Mouse (Mus musculus) kidney, postnatal 0 days (tissue): ENCODE measurements around the gene Btbd9. TPM values are rescaled to one million over a fixed set of nuclear protein-coding genes. Genes with fewer than 3 reads are reported as not detected.

Experiments used
- ATAC-seq: fragments of 200-750 bp; cut with Nextera tagmentation; replicated peaks from 2 replicates; pipeline ENCODE4 v1.8.0; 2017; ENCODE audit warnings: low read depth, moderate number of reproducible peaks, moderate TSS enrichment, moderate library complexity; ENCODE audit not compliant: low FRiP score
- DNase-seq: peaks from one replicate; pipeline ENCODE4 v3.0.0-alpha.2; 2016; ENCODE audit warnings: low spot score
- H3K27ac ChIP-seq: fragments of 300-500 bp; sonication (generic); 2 replicates; pipeline ENCODE4 v1.5.1; 2014; ENCODE audit warnings: mild to moderate bottlenecking
- H3K27me3 ChIP-seq: fragments of 300-500 bp; sonication (generic); 2 replicates; pipeline ENCODE4 v1.6.1; 2014; ENCODE audit warnings: low read length, mixed read lengths; ENCODE audit not compliant: insufficient read depth
- H3K36me3 ChIP-seq: fragments of 300-500 bp; sonication (generic); 2 replicates; pipeline ENCODE4 v1.6.1; 2014; ENCODE audit warnings: low read length, mixed read lengths; ENCODE audit not compliant: insufficient read depth
- H3K4me1 ChIP-seq: fragments of 300-500 bp; sonication (generic); replicated peaks from 2 replicates; pipeline ENCODE4 v1.6.1; 2014; ENCODE audit warnings: antibody characterized with exemption, low read length, mixed read lengths; ENCODE audit not compliant: insufficient read depth
- H3K4me2 ChIP-seq: fragments of 300-500 bp; sonication (generic); 2 replicates; pipeline ENCODE4 v1.6.1; 2014; ENCODE audit warnings: mild to moderate bottlenecking, low read length, moderate library complexity, mixed read lengths
- H3K4me3 ChIP-seq: fragments of 300-500 bp; sonication (generic); replicated peaks from 2 replicates; pipeline ENCODE4 v1.5.1; 2014; ENCODE audit warnings: low read depth, low read length
- H3K9ac ChIP-seq: fragments of 300-500 bp; sonication (generic); 2 replicates; pipeline ENCODE4 v1.6.1; 2014; ENCODE audit warnings: low read depth, low read length
- H3K9me3 ChIP-seq: fragments of 300-500 bp; sonication (generic); replicated peaks from 2 replicates; pipeline ENCODE4 v1.6.1; 2016; ENCODE audit warnings: low read length, inconsistent platforms, mixed read lengths
- CTCF ChIP-seq: IDR thresholded peaks from 2 replicates; pipeline ENCODE4 v1.5.1; 2016; ENCODE audit warnings: antibody characterized with exemption, low read depth, mild to moderate bottlenecking, moderate library complexity
- WGBS: fragments of 180-500 bp; shearing (Covaris S2); extraction: QIAGEN DNeasy Blood & Tissue Kit; methylation state at CpG from one replicate; pipeline ENCODE4 v1.1.7; 2014; 5-methylcytosine and 5-hydroxymethylcytosine counted together
- polyA plus RNA-seq: library from polyadenylated mRNA; unstranded; fragments of >200 nt; fragmentation: Nextera tagmentation; extraction: Ambion mirVana; gene quantifications from 2 replicates; pipeline ENCODE4 v1.2.1, GENCODE M21; 2015

The Btbd9 gene
- polyA plus RNA-seq, 1 experiment from 2014 or later = 41.1 TPM

- no peak for ATAC-seq
- DNase-seq = no peak
- Histone ChIP-seq H3K4me2 (no peak overlapping the region), H3K9ac (no peak overlapping the region), H3K4me1 (no peaks in the 10 kb centered on the region), H3K27ac (no peak overlapping the region), H3K4me3 (no peak overlapping the region), H3K36me3 (no peaks in the 10 kb centered on the region), H3K9me3 (no peaks in the 10 kb centered on the region), H3K27me3 (no peaks in the 10 kb centered on the region)
- no peak for TF ChIP-seq CTCF
- 70% methylated on average over 4 of the region's 4 CpGs for WGBS
These were observed 91.0 kb downstream of the Btbd9 start for GRCm38 (mm10) chr17:30485067-30485854.

GRCm38 (mm10) chr17:30484446-30485066, 91.7 kb downstream of the Btbd9 start:
- H3K27me3 ChIP-seq = no peaks in the 10 kb centered on the region
- no peak for TF ChIP-seq CTCF
- H3K4me1 ChIP-seq = no peaks in the 10 kb centered on the region
- DNase-seq (no peak), ATAC-seq (no peak)
- WGBS = 79% methylated on average over 1 of the region's 1 CpGs
- H3K27ac ChIP-seq = no peak overlapping the region
- no peak overlapping the region for H3K4me2 ChIP-seq
- H3K9ac ChIP-seq = no peak overlapping the region
- no peaks in the 10 kb centered on the region for H3K9me3 ChIP-seq
- H3K4me3 ChIP-seq = no peak overlapping the region
- no peaks in the 10 kb centered on the region for H3K36me3 ChIP-seq

GRCm38 (mm10) chr17:30481766-30482165, 94.5 kb downstream of the Btbd9 start:
- no peaks in the 10 kb centered on the region for H3K36me3 ChIP-seq
- no peaks in the 10 kb centered on the region for H3K9me3 ChIP-seq
- no peak overlapping the region for H3K27ac ChIP-seq
- no peak for DNase-seq
- WGBS = 91% methylated on average over 6 of the region's 6 CpGs
- no peaks in the 10 kb centered on the region for H3K4me1 ChIP-seq
- TF ChIP-seq CTCF = no peak
- H3K4me3 ChIP-seq = no peak overlapping the region
- no peak for ATAC-seq
- no peaks in the 10 kb centered on the region for H3K27me3 ChIP-seq
- no peak overlapping the region for H3K9ac ChIP-seq
- no peak overlapping the region for H3K4me2 ChIP-seq

GRCm38 (mm10) chr17:30481341-30481740, 94.9 kb downstream of the Btbd9 start:
- WGBS = 93% methylated on average over 10 of the region's 10 CpGs

GRCm38 (mm10) chr17:30480381-30480780, 95.9 kb downstream of the Btbd9 start:
- TF ChIP-seq CTCF = no peak
- H3K27me3 ChIP-seq = no peaks in the 10 kb centered on the region
- H3K27ac ChIP-seq = no peak overlapping the region
- no peak for ATAC-seq
- H3K9ac ChIP-seq = no peak overlapping the region
- H3K4me2 ChIP-seq = no peak overlapping the region
- no peak for DNase-seq
- no peaks in the 10 kb centered on the region for H3K4me1 ChIP-seq
- 86% methylated on average over 8 of the region's 8 CpGs for WGBS
- no peak overlapping the region for H3K4me3 ChIP-seq
- H3K9me3 ChIP-seq = no peaks in the 10 kb centered on the region
- H3K36me3 ChIP-seq = no peaks in the 10 kb centered on the region

More at GRCm38 (mm10) chr17:30481341-30481740, 94.9 kb downstream of the Btbd9 start:
- Histone ChIP-seq H3K27me3 (no peaks in the 10 kb centered on the region), H3K9ac (no peak overlapping the region), H3K27ac (no peak overlapping the region), H3K4me2 (no peak overlapping the region), H3K4me1 (no peaks in the 10 kb centered on the region), H3K9me3 (no peaks in the 10 kb centered on the region), H3K36me3 (no peaks in the 10 kb centered on the region), H3K4me3 (no peak overlapping the region)
- TF ChIP-seq CTCF = no peak
- ATAC-seq (no peak), DNase-seq (no peak)

GRCm38 (mm10) chr17:30478181-30478580, 98.1 kb downstream of the Btbd9 start:
- H3K4me1 ChIP-seq = no peaks in the 10 kb centered on the region
- no peaks in the 10 kb centered on the region for H3K9me3 ChIP-seq
- no peak for TF ChIP-seq CTCF
- no peak for DNase-seq
- H3K36me3 ChIP-seq = no peaks in the 10 kb centered on the region
- 80% methylated on average over 9 of the region's 9 CpGs for WGBS
- H3K27ac ChIP-seq = no peak overlapping the region
- H3K27me3 ChIP-seq = no peaks in the 10 kb centered on the region
- ATAC-seq = no peak
- no peak overlapping the region for H3K4me3 ChIP-seq
- no peak overlapping the region for H3K4me2 ChIP-seq
- H3K9ac ChIP-seq = no peak overlapping the region
